Mouse (Mus musculus) brain, embryonic 14.5 days (tissue): ENCODE measurements at regions not wholly inside any gene's neighbourhood (a gene's known extent, or its start where the extent isn't known, plus 50 kb on each side); places are given as distances from the start of the nearest gene placed in this dataset.
"Not testable (repeated sequence)": the region's sequence is repeated elsewhere in the genome, so short reads cannot be mapped to it uniquely, and the experiment has no call there.

Experiments
- DNase-seq: peaks from one replicate; pipeline ENCODE4 v3.0.0-alpha.2; 2011; ENCODE audit warnings: low read depth
- CTCF ChIP-seq: fragments of 200-500 bp; IDR thresholded peaks from 2 replicates; pipeline ENCODE4 v1.5.1; 2012; ENCODE audit warnings: inconsistent platforms, mild to moderate bottlenecking, moderate library complexity, borderline replicate concordance; ENCODE audit not compliant: insufficient read depth, insufficient read length; ENCODE audit errors: extremely low read depth
- POLR2A ChIP-seq: fragments of 200-500 bp; IDR thresholded peaks from 2 replicates; pipeline ENCODE4 v1.6.1; 2012; ENCODE audit warnings: mild to moderate bottlenecking, inconsistent platforms, borderline replicate concordance; ENCODE audit not compliant: poor library complexity, insufficient read depth, insufficient read length, severe bottlenecking; ENCODE audit errors: extremely low read depth

- no peak for DNase-seq
- no peak for TF ChIP-seq POLR2A
- TF ChIP-seq CTCF, result no peak
Measured at GRCm38 (mm10) chrX:157107747-157108146, 307.4 kb downstream of the Phex start.

GRCm38 (mm10) chrX:157080025-157080424 is 335.1 kb downstream of the Phex start:
- TF ChIP-seq POLR2A (no peak), CTCF (no peak)

GRCm38 (mm10) chrX:157079606-157080005 is 335.5 kb downstream of the Phex start:
- no peak for DNase-seq
- TF ChIP-seq CTCF (no peak), POLR2A (no peak)

More at GRCm38 (mm10) chrX:157080025-157080424, 335.1 kb downstream of the Phex start:
- no peak for DNase-seq

GRCm38 (mm10) chrX:157078061-157078460 is 337.1 kb downstream of the Phex start:
- not testable (repeated sequence) for DNase-seq

- TF ChIP-seq CTCF (no peak), POLR2A (no peak)
- no peak for DNase-seq
Measured at GRCm38 (mm10) chrX:157076193-157076592, 338.9 kb downstream of the Phex start.

GRCm38 (mm10) chrX:157051629-157052315 is 363.3 kb downstream of the Phex start:
- no peak for TF ChIP-seq CTCF
- no peak for TF ChIP-seq POLR2A
- DNase-seq, result peak; percentile 89

- DNase-seq, result no peak
- TF ChIP-seq POLR2A, result no peak
- TF ChIP-seq CTCF, result no peak
Measured at GRCm38 (mm10) chrX:157028913-157029312, 386.2 kb downstream of the Phex start.

GRCm38 (mm10) chrX:157024343-157024742 is 390.8 kb downstream of the Phex start:
- no peak for DNase-seq
- no peak for TF ChIP-seq CTCF
- no peak for TF ChIP-seq POLR2A

GRCm38 (mm10) chrX:157021851-157022250 is 393.3 kb downstream of the Phex start:
- no peak for DNase-seq
- TF ChIP-seq CTCF, result no peak
- no peak for TF ChIP-seq POLR2A

- no peak for TF ChIP-seq POLR2A
- TF ChIP-seq CTCF, result no peak
- no peak for DNase-seq
Measured at GRCm38 (mm10) chrX:157020337-157020736, 394.8 kb downstream of the Phex start.

GRCm38 (mm10) chrX:156989986-156990518 is 425.1 kb downstream of the Phex start:
- TF ChIP-seq CTCF, result no peak
- TF ChIP-seq POLR2A, result no peak
- peak; percentile 22 for DNase-seq

GRCm38 (mm10) chrX:156947093-156947492 is 468.0 kb downstream of the Phex start:
- DNase-seq, result no peak
- no peak for TF ChIP-seq CTCF
- no peak for TF ChIP-seq POLR2A

- DNase-seq, result no peak
- TF ChIP-seq CTCF (no peak), POLR2A (no peak)
Measured at GRCm38 (mm10) chrX:156944223-156944622, 470.9 kb downstream of the Phex start.

- DNase-seq, result peak; percentile 15
- TF ChIP-seq POLR2A, result no peak
- no peak for TF ChIP-seq CTCF
Measured at GRCm38 (mm10) chrX:156913363-156913762, 501.7 kb downstream of the Phex start.
